Mouse (Mus musculus) forebrain, embryonic 11.5 days (tissue): ENCODE results near the gene Cul4b. TPM values are rescaled to one million over a fixed set of nuclear protein-coding genes. Genes with fewer than 3 reads are reported as not detected.

ENCODE experiments used
- ATAC-seq: fragments of 200-750 bp; cut with Nextera tagmentation; replicated peaks from 2 replicates; pipeline ENCODE4 v1.8.0; 2017; ENCODE audit warnings: moderate TSS enrichment; ENCODE audit not compliant: low FRiP score
- DNase-seq: peaks from one replicate; pipeline ENCODE4 v3.0.0-alpha.2; 2017; ENCODE audit warnings: low spot score
- H3K27ac ChIP-seq: fragments of 300-500 bp; sonication (generic); 2 replicates; pipeline ENCODE4 v1.5.1; 2014; ENCODE audit warnings: low read depth, low read length
- H3K27me3 ChIP-seq: fragments of 300-500 bp; sonication (generic); 2 replicates; pipeline ENCODE4 v1.6.1; 2014; ENCODE audit warnings: mild to moderate bottlenecking, low read length, mixed read lengths; ENCODE audit not compliant: control insufficient read depth, insufficient read depth
- H3K36me3 ChIP-seq: fragments of 300-500 bp; sonication (generic); 2 replicates; pipeline ENCODE4 v1.6.1; 2014; ENCODE audit warnings: mild to moderate bottlenecking, low read length, moderate library complexity, mixed read lengths; ENCODE audit not compliant: control insufficient read depth, insufficient read depth
- H3K4me1 ChIP-seq: fragments of 300-500 bp; sonication (generic); replicated peaks from 2 replicates; pipeline ENCODE4 v1.6.1; 2014; ENCODE audit warnings: low read length, mixed read lengths; ENCODE audit not compliant: control insufficient read depth, insufficient read depth
- H3K4me2 ChIP-seq: fragments of 300-500 bp; sonication (generic); 2 replicates; pipeline ENCODE4 v1.6.1; 2014; ENCODE audit warnings: low read depth, mild to moderate bottlenecking, low read length, moderate library complexity, mixed read lengths; ENCODE audit not compliant: severe bottlenecking
- H3K4me3 ChIP-seq: fragments of 300-500 bp; sonication (generic); 2 replicates; pipeline ENCODE4 v1.5.1; 2014; ENCODE audit warnings: low read depth, low read length
- H3K9ac ChIP-seq: fragments of 300-500 bp; sonication (generic); 2 replicates; pipeline ENCODE4 v1.6.1; 2014; ENCODE audit warnings: low read length
- H3K9me3 ChIP-seq: fragments of 300-500 bp; sonication (generic); 2 replicates; pipeline ENCODE4 v1.6.1; 2016; ENCODE audit warnings: low read length, mixed read lengths; ENCODE audit not compliant: control insufficient read depth
- WGBS: fragments of 180-500 bp; shearing (Covaris S2); extraction: QIAGEN DNeasy Blood & Tissue Kit; methylation state at CpG from one replicate; pipeline ENCODE4 v1.1.7; 2014; 5-methylcytosine and 5-hydroxymethylcytosine counted together
- polyA plus RNA-seq: library from polyadenylated mRNA; unstranded; fragments of >200 nt; fragmentation: Nextera tagmentation; extraction: Ambion mirVana; gene quantifications from 2 replicates; pipeline ENCODE4 v1.2.1, GENCODE M21; 2014

Cul4b gene
- 47.9 and 51.7 TPM in 2 replicates for polyA plus RNA-seq

- H3K4me2 ChIP-seq = no peak within 1 kb of the TSS
- WGBS = 86% methylated on average over 15 of the region's 15 CpGs
- ATAC-seq (no peak), DNase-seq (no peak)
- H3K4me3 ChIP-seq = no peak within 1 kb of the TSS
- no peak within 1 kb of the TSS for H3K9ac ChIP-seq
- H3K36me3 ChIP-seq = no peaks in the 10 kb centered on the region
- H3K4me1 ChIP-seq = no peaks in the 10 kb centered on the region
- H3K27ac ChIP-seq = no peak within 1 kb of the TSS
- H3K9me3 ChIP-seq = no peaks in the 10 kb centered on the region
- H3K27me3 ChIP-seq = no peaks in the 10 kb centered on the region
Observed at GRCm38 (mm10) chrX:38576078-38576477, at the start of gene Cul4b. Gene Cul4b (minus strand): TSS chrX:38576196.

GRCm38 (mm10) chrX:38600995-38601369 lies 25.0 kb upstream of the Cul4b start:
- no peak for DNase-seq
- Histone ChIP-seq H3K4me3 (peak overlapping the region; percentile 42), H3K4me2 (peak overlapping the region; percentile 52), H3K9ac (peak overlapping the region; percentile 52), H3K27ac (peak overlapping the region; percentile 53; the same call in 1 of the 2 replicates), H3K9me3 (no peaks in the 10 kb centered on the region), H3K27me3 (no peaks in the 10 kb centered on the region), H3K36me3 (no peaks in the 10 kb centered on the region), H3K4me1 (no peaks in the 10 kb centered on the region)
- 28% methylated on average over 3 of the region's 3 CpGs for WGBS
- ATAC-seq = peak; percentile 64

- Histone ChIP-seq H3K9me3 (no peaks in the 10 kb centered on the region), H3K36me3 (no peaks in the 10 kb centered on the region), H3K4me2 (peak within 1 kb of the TSS; percentile 52), H3K4me3 (peak within 1 kb of the TSS; percentile 42), H3K9ac (peak within 1 kb of the TSS; percentile 52), H3K27me3 (no peaks in the 10 kb centered on the region), H3K27ac (peak within 1 kb of the TSS; percentile 53), H3K4me1 (no peaks in the 10 kb centered on the region)
- peak; percentile 72 for DNase-seq
- ATAC-seq = peak; percentile 88
- whole genome bisulfite sequencing = 24% methylated on average over 26 of the region's 26 CpGs
Observed at GRCm38 (mm10) chrX:38600177-38600994, 24.4 kb upstream of the Cul4b start, which contains the start of gene Mcts1. Gene Mcts1 (plus strand): TSS chrX:38600578.

- H3K4me1 ChIP-seq = no peaks in the 10 kb centered on the region
- H3K9me3 ChIP-seq = no peaks in the 10 kb centered on the region
- WGBS = 74% methylated on average over 5 of the region's 5 CpGs
- H3K4me2 ChIP-seq = no peak overlapping the region
- DNase-seq (no peak), ATAC-seq (no peak)
- H3K9ac ChIP-seq = no peak overlapping the region
- no peaks in the 10 kb centered on the region for H3K36me3 ChIP-seq
- H3K27ac ChIP-seq = no peak overlapping the region
- H3K4me3 ChIP-seq = no peak overlapping the region
- H3K27me3 ChIP-seq = no peaks in the 10 kb centered on the region
Observed at GRCm38 (mm10) chrX:38593180-38593889, 17.3 kb upstream of the Cul4b start.

DNA sequence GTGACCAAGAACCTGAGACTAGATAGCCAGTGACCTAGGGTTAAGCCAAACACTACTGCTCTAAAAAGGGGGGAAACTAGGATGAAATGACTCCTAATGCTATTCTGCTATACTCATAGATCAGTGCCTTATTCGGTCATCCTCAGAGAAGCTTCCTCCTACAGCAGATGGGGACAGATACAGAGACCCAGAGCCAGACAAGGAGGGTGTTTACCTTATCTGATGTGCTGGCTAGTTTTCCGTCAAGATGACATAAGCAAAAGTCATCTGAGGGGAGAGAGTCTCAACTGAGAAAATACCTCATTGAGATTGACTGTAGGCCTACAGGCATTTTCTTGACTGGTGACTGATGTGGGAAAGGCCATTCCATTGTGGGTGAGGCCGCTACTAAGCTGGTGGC lies 15.8 kb upstream of the Cul4b start:
- no peak overlapping the region for H3K4me2 ChIP-seq
- no peaks in the 10 kb centered on the region for H3K36me3 ChIP-seq
- 93% methylated on average over 3 of the region's 3 CpGs for WGBS
- DNase-seq (no peak), ATAC-seq (no peak)
- no peak overlapping the region for H3K4me3 ChIP-seq
- H3K9ac ChIP-seq = no peak overlapping the region
- no peaks in the 10 kb centered on the region for H3K27me3 ChIP-seq
- H3K27ac ChIP-seq = no peak overlapping the region
- no peaks in the 10 kb centered on the region for H3K9me3 ChIP-seq
- H3K4me1 ChIP-seq = no peaks in the 10 kb centered on the region

GRCm38 (mm10) chrX:38589827-38590226 lies 13.8 kb upstream of the Cul4b start:
- no peaks in the 10 kb centered on the region for H3K4me1 ChIP-seq
- H3K4me2 ChIP-seq = no peak overlapping the region
- ATAC-seq (no peak), DNase-seq (no peak)
- no peak overlapping the region for H3K4me3 ChIP-seq
- no peak overlapping the region for H3K27ac ChIP-seq
- no peak overlapping the region for H3K9ac ChIP-seq
- H3K9me3 ChIP-seq = no peaks in the 10 kb centered on the region
- H3K36me3 ChIP-seq = no peaks in the 10 kb centered on the region
- 48% methylated on average over 4 of the region's 4 CpGs for WGBS
- H3K27me3 ChIP-seq = no peaks in the 10 kb centered on the region

GRCm38 (mm10) chrX:38583261-38583660 lies 7.3 kb upstream of the Cul4b start:
- no peak for ATAC-seq
- Histone ChIP-seq H3K4me2 (no peak overlapping the region), H3K4me3 (no peak overlapping the region), H3K27me3 (no peaks in the 10 kb centered on the region), H3K4me1 (no peaks in the 10 kb centered on the region), H3K27ac (no peak overlapping the region), H3K9me3 (no peaks in the 10 kb centered on the region), H3K9ac (no peak overlapping the region), H3K36me3 (no peaks in the 10 kb centered on the region)
- DNase-seq = no peak

DNA sequence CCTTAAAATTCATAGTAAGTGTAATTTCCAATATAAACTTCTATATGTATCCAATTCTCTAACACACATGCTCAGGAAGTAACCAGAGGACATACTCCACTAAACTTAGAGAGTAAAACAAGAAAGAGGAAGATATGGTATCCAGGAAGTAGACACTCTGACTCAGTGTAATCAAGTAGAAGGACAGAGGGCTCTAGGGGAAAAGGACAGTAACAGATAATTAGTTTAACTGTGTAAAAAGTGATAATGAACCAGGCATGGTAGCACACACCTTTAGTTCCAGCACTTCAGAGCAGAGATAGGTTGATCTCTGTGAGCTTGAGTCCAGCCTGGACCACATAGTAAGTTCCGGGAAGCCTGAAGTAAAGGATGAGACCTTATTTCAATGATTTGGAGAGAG lies 5.1 kb upstream of the Cul4b start:
- Histone ChIP-seq H3K36me3 (no peaks in the 10 kb centered on the region), H3K27me3 (no peaks in the 10 kb centered on the region), H3K9ac (no peak overlapping the region), H3K4me3 (no peak overlapping the region), H3K9me3 (no peaks in the 10 kb centered on the region), H3K4me1 (no peaks in the 10 kb centered on the region), H3K4me2 (no peak overlapping the region), H3K27ac (no peak overlapping the region)
- DNase-seq (no peak), ATAC-seq (no peak)
- WGBS = 92% methylated on average over 1 of the region's 1 CpGs
